Mouse (Mus musculus): ENCODE results near the gene Tnfsf13. TPM values are rescaled to one million over a fixed set of nuclear protein-coding genes. Genes with fewer than 3 reads are reported as not detected.

Gene Tnfsf13
- polyA plus RNA-seq, 1 experiment from 2014 or later: 0.24 TPM

- Histone ChIP-seq H3K4me3 (ENCODE audit: low read depth, low read length) (peak within 1 kb of the TSS; percentile 88), H3K9ac (replicated peaks; ENCODE audit: low read depth, low read length) (peak within 1 kb of the TSS; percentile 79), H3K27me3 (ENCODE audit: control insufficient read depth, insufficient read depth, low read length) (no peaks in the 10 kb centered on the region), H3K4me2 (ENCODE audit: low read depth, low read length) (peak within 1 kb of the TSS; percentile 96), H3K9me3 (ENCODE audit: control insufficient read depth, low read length) (no peaks in the 10 kb centered on the region), H3K27ac (ENCODE audit: low read depth, low read length) (peak within 1 kb of the TSS; percentile 93), H3K4me1 (ENCODE audit: control insufficient read depth, insufficient read depth, low read length) (peaks cover 19% of the 10 kb centered on the region), H3K36me3 (ENCODE audit: control insufficient read depth, insufficient read depth, low read length) (peaks cover 63% of the 10 kb centered on the region)
- under 1% methylated on average over 36 of the region's 36 CpGs for WGBS
- ATAC-seq (ENCODE audit: low read depth): peak; percentile 97
These were observed 13.3 kb downstream of the Tnfsf13 start, which contains the start of gene Eif4a1 for GRCm38 (mm10) chr11:69672211-69672706. TSS of gene Eif4a1 (minus strand) at chr11:69672423.

- peak overlapping the region; percentile 96; the same call in 1 of the 2 replicates for H3K4me2 ChIP-seq (ENCODE audit: low read depth, low read length)
- WGBS: under 1% methylated on average over 43 of the region's 43 CpGs
- ATAC-seq (ENCODE audit: low read depth): peak; percentile 5
- peaks cover 19% of the 10 kb centered on the region for H3K4me1 ChIP-seq (ENCODE audit: control insufficient read depth, insufficient read depth, low read length)
- H3K9ac ChIP-seq (replicated peaks; ENCODE audit: low read depth, low read length): peak overlapping the region; percentile 79
- H3K36me3 ChIP-seq (ENCODE audit: control insufficient read depth, insufficient read depth, low read length): peaks cover 60% of the 10 kb centered on the region
- H3K27me3 ChIP-seq (ENCODE audit: control insufficient read depth, insufficient read depth, low read length): no peaks in the 10 kb centered on the region
- peak overlapping the region; percentile 93 for H3K27ac ChIP-seq (ENCODE audit: low read depth, low read length)
- no peaks in the 10 kb centered on the region for H3K9me3 ChIP-seq (ENCODE audit: control insufficient read depth, low read length)
- H3K4me3 ChIP-seq (ENCODE audit: low read depth, low read length): peak overlapping the region; percentile 88
These were observed 13.9 kb downstream of the Tnfsf13 start for GRCm38 (mm10) chr11:69671726-69672124.

GRCm38 (mm10) chr11:69670786-69671725, 14.5 kb downstream of the Tnfsf13 start:
- Histone ChIP-seq H3K36me3 (ENCODE audit: control insufficient read depth, insufficient read depth, low read length) (peaks cover 60% of the 10 kb centered on the region), H3K4me1 (ENCODE audit: control insufficient read depth, insufficient read depth, low read length) (peaks cover 19% of the 10 kb centered on the region), H3K27me3 (ENCODE audit: control insufficient read depth, insufficient read depth, low read length) (no peaks in the 10 kb centered on the region), H3K9ac (replicated peaks; ENCODE audit: low read depth, low read length) (peak overlapping the region; percentile 79), H3K27ac (ENCODE audit: low read depth, low read length) (peak overlapping the region; percentile 93), H3K4me3 (ENCODE audit: low read depth, low read length) (peak overlapping the region; percentile 88), H3K9me3 (ENCODE audit: control insufficient read depth, low read length) (no peaks in the 10 kb centered on the region), H3K4me2 (ENCODE audit: low read depth, low read length) (peak overlapping the region; percentile 96)
- WGBS: 2% methylated on average over 60 of the region's 61 CpGs
- ATAC-seq (ENCODE audit: low read depth): peak; percentile 66

- no peak overlapping the region for H3K4me2 ChIP-seq (ENCODE audit: low read depth, low read length)
- no peak for ATAC-seq (ENCODE audit: low read depth)
- H3K9ac ChIP-seq (replicated peaks; ENCODE audit: low read depth, low read length): no peak overlapping the region
- no peak overlapping the region for H3K27ac ChIP-seq (ENCODE audit: low read depth, low read length)
- no peaks in the 10 kb centered on the region for H3K27me3 ChIP-seq (ENCODE audit: control insufficient read depth, insufficient read depth, low read length)
- H3K4me1 ChIP-seq (ENCODE audit: control insufficient read depth, insufficient read depth, low read length): peaks cover 21% of the 10 kb centered on the region
- peaks cover 56% of the 10 kb centered on the region for H3K36me3 ChIP-seq (ENCODE audit: control insufficient read depth, insufficient read depth, low read length)
- WGBS: 92% methylated on average over 3 of the region's 3 CpGs
- no peak overlapping the region for H3K4me3 ChIP-seq (ENCODE audit: low read depth, low read length)
- no peaks in the 10 kb centered on the region for H3K9me3 ChIP-seq (ENCODE audit: control insufficient read depth, low read length)
These were observed 18.9 kb downstream of the Tnfsf13 start for GRCm38 (mm10) chr11:69666665-69667005.

DNA sequence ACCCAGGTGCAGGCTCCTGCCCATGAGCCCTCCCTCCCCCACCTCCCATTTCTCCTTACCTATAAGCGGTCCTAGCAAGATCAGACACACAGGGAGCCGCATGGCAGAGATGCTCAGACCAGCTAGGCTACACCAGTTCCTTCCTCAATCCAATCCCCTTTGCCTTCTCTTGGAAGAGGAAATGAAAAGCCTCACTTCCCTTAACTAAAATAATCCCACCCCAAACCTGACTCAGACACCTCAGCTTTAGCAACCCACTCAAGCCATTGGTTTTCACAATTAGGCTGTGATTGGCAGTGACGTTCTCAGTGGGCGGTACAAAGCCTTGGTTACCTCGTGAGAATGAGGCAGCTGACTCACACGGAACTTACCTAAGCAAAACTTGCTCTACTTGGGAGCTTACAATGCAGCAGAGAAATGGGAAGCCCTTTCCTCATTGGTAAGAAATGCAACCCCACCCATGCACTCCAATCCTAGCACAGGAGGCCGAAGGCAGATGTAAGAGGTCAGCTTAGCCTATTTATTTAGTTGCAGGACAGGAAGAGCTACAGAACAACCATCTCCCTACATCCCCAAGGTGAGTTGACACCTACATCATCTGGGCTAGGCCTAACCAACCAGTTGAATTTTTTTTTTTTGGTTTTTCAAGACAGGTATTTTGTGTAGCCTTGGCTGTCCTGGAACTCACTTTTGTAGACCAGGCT, 19.5 kb downstream of the Tnfsf13 start, which contains the start of gene Cd68:
Gene Cd68 (minus strand): TSS at position 193 of the 704 bp plus-strand sequence.
- no peak within 1 kb of the TSS for H3K4me2 ChIP-seq (ENCODE audit: low read depth, low read length)
- no peak within 1 kb of the TSS for H3K9ac ChIP-seq (replicated peaks; ENCODE audit: low read depth, low read length)
- H3K36me3 ChIP-seq (ENCODE audit: control insufficient read depth, insufficient read depth, low read length): peaks cover 56% of the 10 kb centered on the region
- H3K27ac ChIP-seq (ENCODE audit: low read depth, low read length): no peak within 1 kb of the TSS
- ATAC-seq (ENCODE audit: low read depth): no peak
- no peaks in the 10 kb centered on the region for H3K9me3 ChIP-seq (ENCODE audit: control insufficient read depth, low read length)
- no peaks in the 10 kb centered on the region for H3K27me3 ChIP-seq (ENCODE audit: control insufficient read depth, insufficient read depth, low read length)
- 36% methylated on average over 7 of the region's 7 CpGs for WGBS
- H3K4me1 ChIP-seq (ENCODE audit: control insufficient read depth, insufficient read depth, low read length): peaks cover 26% of the 10 kb centered on the region
- no peak within 1 kb of the TSS for H3K4me3 ChIP-seq (ENCODE audit: low read depth, low read length)

- Histone ChIP-seq H3K4me1 (ENCODE audit: control insufficient read depth, insufficient read depth, low read length) (peaks cover 23% of the 10 kb centered on the region), H3K9me3 (ENCODE audit: control insufficient read depth, low read length) (no peaks in the 10 kb centered on the region), H3K4me2 (ENCODE audit: low read depth, low read length) (no peak overlapping the region), H3K4me3 (ENCODE audit: low read depth, low read length) (no peak overlapping the region), H3K27me3 (ENCODE audit: control insufficient read depth, insufficient read depth, low read length) (no peaks in the 10 kb centered on the region), H3K27ac (ENCODE audit: low read depth, low read length) (no peak overlapping the region), H3K36me3 (ENCODE audit: control insufficient read depth, insufficient read depth, low read length) (peaks cover 56% of the 10 kb centered on the region), H3K9ac (replicated peaks; ENCODE audit: low read depth, low read length) (no peak overlapping the region)
- ATAC-seq (ENCODE audit: low read depth): no peak
- 80% methylated on average over 9 of the region's 9 CpGs for WGBS
These were observed 20.1 kb downstream of the Tnfsf13 start for GRCm38 (mm10) chr11:69665457-69665960.

- WGBS: 96% methylated on average over 7 of the region's 7 CpGs
- ATAC-seq (ENCODE audit: low read depth): no peak
- peaks cover 54% of the 10 kb centered on the region for H3K36me3 ChIP-seq (ENCODE audit: control insufficient read depth, insufficient read depth, low read length)
These were observed 20.7 kb downstream of the Tnfsf13 start for GRCm38 (mm10) chr11:69664841-69665240.

GRCm38 (mm10) chr11:69663795-69664194, 21.8 kb downstream of the Tnfsf13 start:
- Histone ChIP-seq H3K4me2 (ENCODE audit: low read depth, low read length) (no peak overlapping the region), H3K4me1 (ENCODE audit: control insufficient read depth, insufficient read depth, low read length) (peaks cover 10% of the 10 kb centered on the region; the same call in 1 of the 2 replicates), H3K9me3 (ENCODE audit: control insufficient read depth, low read length) (no peaks in the 10 kb centered on the region), H3K27ac (ENCODE audit: low read depth, low read length) (0 out of 2 replicates have a peak overlapping the region, but pooled peaks have one; percentile 82), H3K27me3 (ENCODE audit: control insufficient read depth, insufficient read depth, low read length) (no peaks in the 10 kb centered on the region), H3K9ac (replicated peaks; ENCODE audit: low read depth, low read length) (no peak overlapping the region), H3K36me3 (ENCODE audit: control insufficient read depth, insufficient read depth, low read length) (peaks cover 48% of the 10 kb centered on the region), H3K4me3 (ENCODE audit: low read depth, low read length) (no peak overlapping the region)
- WGBS: 85% methylated on average over 6 of the region's 6 CpGs
- ATAC-seq (ENCODE audit: low read depth): no peak

More at GRCm38 (mm10) chr11:69664841-69665240, 20.7 kb downstream of the Tnfsf13 start:
- Histone ChIP-seq H3K4me3 (ENCODE audit: low read depth, low read length) (no peak overlapping the region), H3K27me3 (ENCODE audit: control insufficient read depth, insufficient read depth, low read length) (no peaks in the 10 kb centered on the region), H3K4me1 (ENCODE audit: control insufficient read depth, insufficient read depth, low read length) (peaks cover 16% of the 10 kb centered on the region), H3K9me3 (ENCODE audit: control insufficient read depth, low read length) (no peaks in the 10 kb centered on the region), H3K9ac (replicated peaks; ENCODE audit: low read depth, low read length) (no peak overlapping the region), H3K4me2 (ENCODE audit: low read depth, low read length) (no peak overlapping the region), H3K27ac (ENCODE audit: low read depth, low read length) (no peak overlapping the region)

All from neural tube, embryonic 14.5 days (tissue).